Mouse (Mus musculus) 3134 (cell line): ENCODE results near the gene Taf9b.
"Not testable (repeated sequence)": the region's sequence is repeated elsewhere in the genome, so short reads cannot be mapped to it uniquely, and the experiment has no call there.

Experiments used
- DNase-seq: peaks from one replicate; pipeline ENCODE4 v3.0.0-alpha.2; 2011; ENCODE audit warnings: low spot score; ENCODE audit not compliant: insufficient read length; ENCODE audit errors: extremely low read depth

The Taf9b gene

GRCm38 (mm10) chrX:106221058-106221457, at the start of gene Taf9b:
TSS of gene Taf9b (minus strand) at chrX:106221158.
- DNase-seq, result no peak

GRCm38 (mm10) chrX:106255276-106255675, 34.3 kb upstream of the Taf9b start, which contains the start of gene Fnd3c2:
TSS of gene Fnd3c2 (minus strand) at chrX:106255376.
- DNase-seq, result no peak

DNA sequence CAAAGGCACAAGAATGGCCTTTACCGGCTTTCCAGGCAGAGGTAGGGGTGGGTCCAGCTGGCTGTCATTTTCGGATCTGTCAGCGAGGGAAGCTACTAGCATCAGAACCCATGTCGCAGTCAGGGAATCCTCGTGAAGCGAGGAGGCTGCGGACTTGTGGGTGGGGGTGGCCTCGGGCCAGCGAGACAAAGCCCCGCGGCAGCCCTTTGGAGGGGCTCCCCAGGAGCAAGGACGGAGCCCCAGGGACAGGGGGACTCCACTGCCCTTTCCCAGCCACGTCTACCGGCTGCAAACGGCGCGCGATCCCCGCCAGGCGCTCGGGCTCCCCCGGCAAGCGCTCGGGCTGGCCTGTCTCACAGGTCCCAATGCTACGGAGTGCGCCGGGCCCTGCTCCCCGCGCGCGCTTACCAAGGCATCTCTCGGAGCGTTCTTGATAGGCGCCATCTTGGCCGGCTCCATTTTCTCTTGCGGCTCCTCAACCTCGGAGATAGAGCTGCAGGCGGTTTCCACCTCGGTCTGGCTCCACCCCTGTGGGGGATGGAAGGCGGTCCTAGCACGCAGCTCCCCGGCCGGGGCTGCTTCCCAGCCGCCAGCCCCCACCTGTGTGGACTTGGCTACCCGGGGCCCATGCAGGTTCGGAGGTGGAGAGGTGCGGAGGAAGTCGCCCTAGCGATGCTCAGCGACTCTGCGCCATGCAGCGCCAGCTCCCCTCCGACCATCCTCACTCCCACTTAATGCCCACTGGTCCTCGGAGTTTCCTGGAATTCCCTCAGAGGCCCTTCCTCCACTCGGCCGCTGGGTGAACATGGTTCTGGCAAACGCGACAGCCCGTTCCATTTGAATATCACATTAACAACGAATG, 1.6 kb downstream of the Taf9b start:
- no peak for DNase-seq

GRCm38 (mm10) chrX:106209100-106209499, 11.9 kb downstream of the Taf9b start:
- DNase-seq, result no peak

DNA sequence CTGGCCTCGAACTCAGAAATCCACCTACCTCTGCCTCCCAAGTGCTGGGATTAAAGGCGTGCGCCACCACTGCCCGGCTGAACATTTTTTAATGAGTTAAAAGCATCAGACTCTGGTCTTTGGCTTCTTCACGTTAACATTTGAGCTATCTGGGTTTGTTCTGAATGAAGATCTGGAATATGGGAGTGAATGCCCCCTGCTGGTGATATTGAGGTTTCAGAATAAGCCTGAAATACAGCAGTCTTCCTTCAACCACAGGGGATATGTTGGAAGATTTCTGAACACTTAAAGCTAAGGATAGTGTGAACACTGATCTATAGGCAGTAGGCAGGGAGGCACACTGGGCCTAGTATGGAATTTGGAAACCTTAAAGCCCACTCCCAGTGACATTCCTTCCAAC, 22.1 kb downstream of the Taf9b start:
- no peak for DNase-seq

DNA sequence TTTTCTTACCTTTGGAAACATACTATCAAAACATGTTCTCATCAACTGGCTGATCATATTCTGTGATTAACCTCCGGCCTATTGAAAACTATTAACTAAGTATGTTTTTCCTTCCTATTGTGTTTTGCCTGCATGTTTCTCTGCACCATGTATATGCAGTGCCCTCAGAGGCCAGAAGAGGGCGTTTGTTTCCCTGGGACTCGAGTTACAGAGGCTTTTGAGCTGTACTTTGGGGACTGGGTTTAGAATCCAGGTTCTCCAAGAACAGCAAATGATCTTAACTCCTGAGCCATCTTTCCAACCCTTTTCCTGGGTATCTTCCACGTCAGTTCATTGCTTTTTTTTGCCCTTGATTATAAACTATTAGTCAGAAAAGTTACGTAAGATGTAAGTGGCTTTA, 23.6 kb downstream of the Taf9b start:
- DNase-seq, result no peak

GRCm38 (mm10) chrX:106194361-106194760, 26.6 kb downstream of the Taf9b start:
- not testable (repeated sequence) for DNase-seq

- DNase-seq, result no peak
These were observed 30.9 kb downstream of the Taf9b start for GRCm38 (mm10) chrX:106190091-106190490.

DNA sequence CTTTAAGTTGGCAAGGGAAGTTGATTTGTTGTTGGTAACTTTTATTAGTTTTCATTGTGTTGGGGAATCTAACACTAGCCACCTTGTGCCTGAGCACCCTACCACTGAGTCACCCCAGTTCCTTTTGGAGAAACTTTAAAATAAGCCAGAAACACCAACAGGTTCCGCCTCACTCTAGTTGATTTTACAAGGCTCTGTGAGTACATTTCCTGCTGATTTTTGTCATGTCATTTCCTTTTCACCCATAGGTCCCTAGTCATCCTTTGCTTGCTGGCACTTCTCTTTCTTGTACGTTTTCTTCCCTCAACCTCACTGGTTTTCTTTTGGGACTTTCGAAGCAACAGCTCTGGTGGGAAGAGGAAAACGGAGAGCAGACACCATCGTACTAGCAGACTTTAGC, 31.6 kb downstream of the Taf9b start:
- DNase-seq, result no peak

- peak; percentile 67 for DNase-seq
These were observed 33.2 kb downstream of the Taf9b start for GRCm38 (mm10) chrX:106187737-106188136.

GRCm38 (mm10) chrX:106186713-106187649, 34.0 kb downstream of the Taf9b start, which contains the start of gene Pgk1:
TSS of gene Pgk1 (plus strand) at chrX:106187100.
- DNase-seq, result peak; percentile 96

DNA sequence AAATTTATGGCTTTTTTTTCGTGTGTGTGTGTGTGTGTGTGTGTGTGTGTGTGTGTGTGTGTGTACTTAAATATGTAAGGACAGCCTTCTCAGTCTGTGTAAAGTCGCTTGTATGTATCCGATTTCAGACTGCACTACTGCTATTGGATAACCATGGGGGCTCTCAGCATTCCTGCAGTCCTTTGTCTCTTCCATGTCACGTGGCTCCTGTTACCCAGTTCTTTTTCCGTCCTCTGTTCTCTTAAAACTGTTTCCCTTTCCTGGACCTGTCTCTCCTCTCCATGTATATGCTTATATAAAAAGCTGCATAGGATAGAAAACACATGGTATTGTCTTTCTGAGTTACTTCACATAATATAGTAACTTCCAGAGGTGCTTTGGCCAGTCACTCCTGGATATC, 35.3 kb downstream of the Taf9b start:
- DNase-seq, result peak; percentile 42

DNA sequence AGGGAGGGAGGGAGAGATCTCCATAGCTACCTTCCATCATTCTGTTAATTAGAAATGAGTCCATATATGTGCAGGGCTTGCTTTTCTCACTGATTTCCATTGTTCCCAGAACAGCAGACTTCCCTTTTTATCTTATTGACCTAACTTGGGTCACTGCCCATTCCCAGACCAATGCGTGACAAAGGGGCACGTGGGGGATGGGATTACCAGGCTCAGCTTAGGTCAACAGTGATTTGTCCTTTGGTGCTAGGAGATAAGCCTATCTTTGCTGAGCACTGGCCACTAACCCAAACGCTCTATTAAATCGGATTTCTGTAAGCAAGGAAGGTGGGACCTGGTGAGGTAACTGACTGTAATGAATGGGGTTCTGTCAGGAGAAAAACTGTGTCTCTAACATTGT, 36.7 kb downstream of the Taf9b start:
- no peak for DNase-seq

- DNase-seq, result no peak
These were observed 44.6 kb downstream of the Taf9b start for GRCm38 (mm10) chrX:106176331-106176730.

DNA sequence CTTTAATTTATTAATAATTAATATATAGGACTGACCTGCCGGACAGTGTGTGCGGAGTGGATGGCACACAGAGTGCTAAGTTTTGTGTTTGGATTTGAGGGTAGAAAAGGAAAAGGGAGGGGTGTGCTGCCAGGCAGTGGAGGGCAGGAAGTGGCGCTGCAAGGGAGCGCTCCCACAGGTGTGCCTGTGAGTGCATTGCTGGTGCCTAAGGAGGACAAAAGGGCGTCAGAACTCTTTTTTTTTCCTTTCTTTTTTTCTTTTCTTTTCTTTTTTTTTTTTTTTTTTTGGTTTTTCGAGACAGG, 49.2 kb downstream of the Taf9b start:
- DNase-seq, result no peak

DNA sequence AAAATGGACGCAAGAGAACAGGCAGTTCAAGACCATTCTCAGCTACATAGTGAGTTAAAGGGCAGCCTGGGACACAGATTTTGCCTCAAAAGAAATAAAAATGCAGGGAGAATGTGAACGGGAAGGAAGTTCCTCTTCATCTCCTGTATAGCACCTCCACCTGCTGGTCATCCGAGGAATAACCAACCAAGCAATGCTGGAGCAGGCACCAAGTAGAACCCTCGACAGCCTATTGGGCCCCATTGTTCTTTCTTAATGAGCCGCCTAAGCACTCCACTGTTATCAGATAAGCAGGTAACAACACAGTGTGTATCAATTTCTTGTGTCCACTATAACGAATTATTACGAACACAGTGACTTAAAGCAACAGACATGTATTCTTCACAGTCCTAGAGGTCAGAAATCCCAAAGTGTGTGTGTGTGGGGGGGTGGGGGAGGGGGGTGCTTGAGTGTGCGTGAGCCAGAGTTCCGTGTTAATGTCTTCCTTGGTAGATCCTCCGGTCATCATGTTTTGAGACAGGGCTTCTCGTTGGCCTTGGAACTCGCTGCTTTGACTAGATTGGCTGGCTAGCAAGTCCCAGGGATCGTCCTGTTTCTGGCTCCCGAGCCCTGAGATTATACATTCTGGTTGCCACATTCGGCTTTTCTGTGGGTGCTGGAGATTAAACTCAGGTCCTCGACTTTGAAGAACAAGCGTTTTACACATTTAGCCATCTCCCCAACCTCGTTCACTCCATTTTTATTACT, 49.7 kb downstream of the Taf9b start:
- DNase-seq, result peak; percentile 53

DNA sequence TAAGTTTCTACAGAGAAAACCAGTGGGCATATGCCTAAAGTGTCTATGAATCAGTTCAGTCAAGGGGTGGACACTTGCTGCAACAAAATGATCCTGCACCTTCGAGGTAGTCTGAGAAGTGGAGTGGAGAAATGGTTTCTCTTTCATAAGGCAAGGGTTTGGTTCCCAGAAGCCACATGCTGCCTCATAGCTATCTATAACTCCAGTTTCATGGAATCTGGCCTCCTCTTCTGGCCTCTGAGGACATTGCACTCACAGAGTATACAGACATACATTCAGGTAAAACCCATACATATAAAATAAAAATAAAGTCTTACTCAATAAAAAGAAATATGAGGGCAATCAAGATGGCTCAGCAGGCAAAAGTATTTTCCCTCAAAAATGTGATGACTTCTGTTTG, 55.9 kb downstream of the Taf9b start:
- DNase-seq, result peak; percentile 18

DNA sequence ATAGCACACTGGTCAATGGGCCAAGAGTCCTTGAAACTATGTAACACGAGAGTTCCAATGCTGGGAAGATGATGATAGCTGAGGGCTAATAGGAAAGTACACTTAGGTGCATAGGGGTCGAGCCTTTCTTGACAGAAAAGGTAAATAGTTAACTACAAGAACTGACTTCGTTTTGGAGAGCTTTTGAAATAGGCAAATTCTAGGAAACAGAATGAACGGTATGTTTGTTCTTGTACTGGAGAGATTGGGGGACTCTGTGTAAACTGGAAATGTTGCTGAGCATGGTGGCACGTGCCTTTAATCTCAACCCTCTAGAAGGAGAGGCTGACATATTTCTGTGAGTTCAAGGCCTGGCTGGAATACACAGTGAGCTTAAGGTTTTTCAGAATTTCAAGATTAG, 56.4 kb downstream of the Taf9b start:
- DNase-seq, result no peak

- DNase-seq, result no peak
These were observed 57.0 kb downstream of the Taf9b start for GRCm38 (mm10) chrX:106163995-106164394.
